Mouse (Mus musculus) kidney, embryonic 14.5 days (tissue): ENCODE data around the gene Ttc12. TPM values are rescaled to one million over a fixed set of nuclear protein-coding genes. Genes with fewer than 3 reads are reported as not detected.

Experiments
- ATAC-seq: fragments of 200-750 bp; cut with Nextera tagmentation; 2 replicates; pipeline ENCODE4 v1.8.0; 2017; ENCODE audit warnings: moderate number of reproducible peaks, mild to moderate bottlenecking, moderate TSS enrichment, moderate library complexity; ENCODE audit not compliant: low FRiP score, low TSS enrichment
- H3K27ac ChIP-seq: fragments of 300-500 bp; sonication (generic); 2 replicates; pipeline ENCODE4 v1.5.1; 2014; ENCODE audit warnings: low read depth, mild to moderate bottlenecking, low read length, moderate library complexity, mixed read lengths
- H3K27me3 ChIP-seq: fragments of 300-500 bp; sonication (generic); 2 replicates; pipeline ENCODE4 v1.6.1; 2014; ENCODE audit warnings: mild to moderate bottlenecking, low read length; ENCODE audit not compliant: control insufficient read depth, insufficient read depth
- H3K36me3 ChIP-seq: fragments of 300-500 bp; sonication (generic); 2 replicates; pipeline ENCODE4 v1.6.1; 2014; ENCODE audit warnings: low read length, mixed read lengths; ENCODE audit not compliant: control insufficient read depth, insufficient read depth
- H3K4me1 ChIP-seq: fragments of 300-500 bp; sonication (generic); 2 replicates; pipeline ENCODE4 v1.6.1; 2014; ENCODE audit warnings: low read length, mixed read lengths; ENCODE audit not compliant: control insufficient read depth, insufficient read depth
- H3K4me2 ChIP-seq: fragments of 300-500 bp; sonication (generic); replicated peaks from 2 replicates; pipeline ENCODE4 v1.6.1; 2014; ENCODE audit warnings: low read depth, mild to moderate bottlenecking, low read length
- H3K4me3 ChIP-seq: fragments of 300-500 bp; sonication (generic); 2 replicates; pipeline ENCODE4 v1.5.1; 2014; ENCODE audit warnings: mild to moderate bottlenecking, low read length
- H3K9ac ChIP-seq: fragments of 300-500 bp; sonication (generic); 2 replicates; pipeline ENCODE4 v1.6.1; 2014; ENCODE audit warnings: low read depth, mild to moderate bottlenecking, low read length, moderate library complexity
- H3K9me3 ChIP-seq: fragments of 300-500 bp; sonication (generic); 2 replicates; pipeline ENCODE4 v1.6.1; 2016; ENCODE audit warnings: low read length; ENCODE audit not compliant: control insufficient read depth
- WGBS: fragments of 180-500 bp; shearing (Covaris S2); extraction: QIAGEN DNeasy Blood & Tissue Kit; methylation state at CpG from one replicate; pipeline ENCODE4 v1.1.7; 2014; 5-methylcytosine and 5-hydroxymethylcytosine counted together
- polyA plus RNA-seq: library from polyadenylated mRNA; unstranded; fragments of >200 nt; fragmentation: Nextera tagmentation; extraction: Ambion mirVana; gene quantifications from 2 replicates; pipeline ENCODE4 v1.2.1, GENCODE M21; 2014

The Ttc12 gene
- polyA plus RNA-seq, 1 experiment from 2014 or later = 2.6 TPM

DNA sequence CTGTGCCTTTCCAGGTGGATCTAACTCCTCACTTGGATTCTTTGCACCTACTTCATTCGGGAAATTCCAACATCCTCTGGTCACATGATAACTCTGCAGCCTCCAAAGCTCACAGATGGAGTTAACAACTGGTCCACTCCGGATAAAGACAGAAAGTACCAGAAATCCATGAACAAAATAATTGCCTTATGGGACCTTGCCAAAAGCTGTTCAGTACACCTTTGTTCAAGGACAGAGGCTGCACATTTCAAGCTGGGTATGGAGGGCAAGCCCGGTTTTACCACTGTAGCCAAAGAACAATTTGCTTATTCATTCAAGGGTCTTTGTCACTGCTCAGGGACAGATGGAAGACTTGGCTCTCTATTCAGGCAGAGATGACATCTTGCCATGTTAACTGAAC lies 43.4 kb downstream of the Ttc12 start:
- Histone ChIP-seq H3K27ac (no peak overlapping the region), H3K36me3 (no peaks in the 10 kb centered on the region), H3K9ac (no peak overlapping the region), H3K4me2 (no peak overlapping the region), H3K4me3 (no peak overlapping the region), H3K27me3 (no peaks in the 10 kb centered on the region), H3K9me3 (no peaks in the 10 kb centered on the region), H3K4me1 (no peaks in the 10 kb centered on the region)
- 80% methylated on average over 3 of the region's 3 CpGs for WGBS
- no peak for ATAC-seq

DNA sequence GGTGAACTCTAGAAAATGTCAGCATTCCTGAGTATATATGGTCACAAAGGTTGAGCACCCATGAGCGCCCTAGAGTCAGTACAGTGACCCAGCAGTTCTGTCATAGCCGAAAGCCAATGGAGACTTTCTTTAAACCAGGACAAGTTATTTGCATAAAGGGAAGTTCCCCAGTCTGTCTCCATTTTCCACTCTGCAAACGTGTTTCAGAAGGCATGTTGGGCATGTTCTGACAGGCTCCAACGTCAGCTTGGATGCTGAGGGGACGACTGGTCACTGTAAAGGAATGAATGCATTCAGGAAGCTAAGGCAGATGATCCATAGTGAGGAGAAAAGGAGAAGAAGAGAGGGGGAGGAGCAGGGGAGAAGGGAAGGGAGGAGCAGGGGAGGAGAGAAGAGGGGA lies 58.5 kb downstream of the Ttc12 start:
- H3K27ac ChIP-seq = no peak overlapping the region
- no peaks in the 10 kb centered on the region for H3K27me3 ChIP-seq
- no peak overlapping the region for H3K9ac ChIP-seq
- H3K4me1 ChIP-seq = no peaks in the 10 kb centered on the region
- H3K9me3 ChIP-seq = no peaks in the 10 kb centered on the region
- no peak overlapping the region for H3K4me2 ChIP-seq
- H3K4me3 ChIP-seq = no peak overlapping the region
- 73% methylated on average over 5 of the region's 5 CpGs for WGBS
- ATAC-seq = no peak
- H3K36me3 ChIP-seq = no peaks in the 10 kb centered on the region

DNA sequence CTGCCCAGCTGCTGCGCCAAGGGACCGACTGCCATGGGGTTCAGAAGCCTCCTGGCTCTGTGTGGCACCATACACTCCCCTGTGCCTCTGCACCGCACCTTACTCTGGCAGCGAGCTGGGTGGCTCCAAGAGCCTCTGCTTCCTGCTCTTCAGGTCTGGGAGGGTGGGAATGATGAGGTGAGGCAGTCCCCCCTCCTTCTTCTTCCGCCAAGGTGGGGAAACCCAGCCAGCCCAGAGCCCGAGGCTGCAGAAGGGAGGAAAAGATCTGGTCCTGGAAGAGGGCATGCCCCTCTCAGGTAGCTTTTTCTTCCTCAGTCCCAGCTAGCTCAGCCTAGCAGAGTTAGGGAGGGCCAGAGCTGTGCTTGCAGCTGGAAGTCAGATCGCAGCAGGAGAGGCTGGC lies 59.1 kb downstream of the Ttc12 start, which contains the start of gene Ankk1:
Gene Ankk1, minus strand, starts transcription at position 101 of the 400 bp plus-strand sequence.
- Histone ChIP-seq H3K4me3 (no peak within 1 kb of the TSS), H3K27me3 (no peaks in the 10 kb centered on the region), H3K4me2 (no peak within 1 kb of the TSS), H3K9me3 (no peaks in the 10 kb centered on the region), H3K4me1 (no peaks in the 10 kb centered on the region), H3K27ac (no peak within 1 kb of the TSS), H3K9ac (no peak within 1 kb of the TSS), H3K36me3 (no peaks in the 10 kb centered on the region)
- no peak for ATAC-seq
- 78% methylated on average over 7 of the region's 7 CpGs for WGBS

DNA sequence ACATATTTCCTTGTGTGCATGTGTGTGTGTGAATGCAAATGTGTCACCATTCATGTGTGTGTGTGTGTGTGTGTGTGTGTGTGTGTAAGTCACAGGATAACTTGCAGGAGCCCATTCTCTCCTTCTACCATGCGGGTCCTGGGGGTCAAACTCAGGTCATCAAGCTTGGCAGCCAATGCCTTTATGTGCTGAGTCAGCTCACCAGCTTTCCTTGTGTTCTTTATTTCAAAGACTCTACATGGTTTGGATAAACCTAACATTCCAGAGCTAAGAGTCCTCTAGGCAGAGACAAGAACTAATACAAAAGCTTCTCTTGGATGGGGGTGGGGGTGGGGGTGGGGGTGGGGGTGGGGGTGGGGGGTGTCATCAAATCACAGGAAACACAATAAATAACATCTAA lies 60.4 kb downstream of the Ttc12 start:
- no peak for ATAC-seq
- no peaks in the 10 kb centered on the region for H3K4me1 ChIP-seq
- WGBS = 70% methylated on average over 1 of the region's 1 CpGs
- no peak overlapping the region for H3K9ac ChIP-seq
- H3K36me3 ChIP-seq = no peaks in the 10 kb centered on the region
- H3K27ac ChIP-seq = no peak overlapping the region
- no peaks in the 10 kb centered on the region for H3K27me3 ChIP-seq
- H3K4me3 ChIP-seq = no peak overlapping the region
- no peaks in the 10 kb centered on the region for H3K9me3 ChIP-seq
- H3K4me2 ChIP-seq = no peak overlapping the region

DNA sequence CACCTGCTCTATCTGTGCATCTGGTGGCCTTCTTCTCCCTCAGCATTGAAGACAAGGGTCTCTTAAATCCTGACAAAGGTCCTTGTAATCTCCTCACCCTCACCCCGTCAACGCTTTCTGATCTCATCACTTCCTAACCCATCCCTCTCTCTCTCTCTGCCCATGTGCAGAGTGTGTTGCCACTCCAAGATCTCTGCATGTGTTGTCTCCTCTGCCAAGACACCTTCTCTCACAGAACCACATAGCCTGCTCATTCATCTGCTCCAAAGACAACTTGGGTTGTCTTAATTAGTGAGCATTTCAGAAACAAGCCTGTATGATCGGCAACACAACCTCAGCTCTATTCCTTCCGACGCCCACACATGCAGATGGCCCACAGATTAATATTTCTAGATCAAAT lies 62.2 kb downstream of the Ttc12 start:
- Histone ChIP-seq H3K4me1 (no peaks in the 10 kb centered on the region), H3K27me3 (no peaks in the 10 kb centered on the region), H3K9me3 (no peaks in the 10 kb centered on the region), H3K36me3 (no peaks in the 10 kb centered on the region), H3K4me3 (no peak overlapping the region), H3K27ac (no peak overlapping the region), H3K4me2 (no peak overlapping the region), H3K9ac (no peak overlapping the region)
- ATAC-seq = no peak
- 85% methylated on average over 5 of the region's 5 CpGs for WGBS

DNA sequence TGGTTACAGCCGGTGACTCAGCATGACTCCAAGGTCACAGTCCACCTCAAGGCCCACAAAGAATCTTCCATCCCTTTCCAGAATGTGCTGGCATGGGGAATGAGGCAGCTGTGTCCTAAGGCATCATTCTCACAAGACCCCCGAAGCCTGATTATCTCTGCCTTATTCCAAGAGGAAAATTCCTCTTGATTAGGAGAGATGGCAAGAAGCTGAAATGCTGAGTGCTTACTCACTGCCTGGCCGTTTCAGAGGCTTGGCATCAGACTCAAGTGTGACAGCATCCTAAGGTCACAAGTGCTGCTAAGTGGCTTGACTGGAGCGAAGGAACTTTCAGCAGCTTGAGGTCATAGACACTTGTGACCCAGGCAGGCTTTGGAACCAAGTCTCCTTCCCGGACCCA lies 75.4 kb downstream of the Ttc12 start:
- WGBS = 78% methylated on average over 5 of the region's 5 CpGs
- no peak overlapping the region for H3K27ac ChIP-seq
- no peaks in the 10 kb centered on the region for H3K27me3 ChIP-seq
- no peak overlapping the region for H3K9ac ChIP-seq
- H3K4me2 ChIP-seq = no peak overlapping the region
- no peaks in the 10 kb centered on the region for H3K36me3 ChIP-seq
- H3K9me3 ChIP-seq = no peaks in the 10 kb centered on the region
- H3K4me1 ChIP-seq = no peaks in the 10 kb centered on the region
- H3K4me3 ChIP-seq = no peak overlapping the region
- no peak for ATAC-seq

DNA sequence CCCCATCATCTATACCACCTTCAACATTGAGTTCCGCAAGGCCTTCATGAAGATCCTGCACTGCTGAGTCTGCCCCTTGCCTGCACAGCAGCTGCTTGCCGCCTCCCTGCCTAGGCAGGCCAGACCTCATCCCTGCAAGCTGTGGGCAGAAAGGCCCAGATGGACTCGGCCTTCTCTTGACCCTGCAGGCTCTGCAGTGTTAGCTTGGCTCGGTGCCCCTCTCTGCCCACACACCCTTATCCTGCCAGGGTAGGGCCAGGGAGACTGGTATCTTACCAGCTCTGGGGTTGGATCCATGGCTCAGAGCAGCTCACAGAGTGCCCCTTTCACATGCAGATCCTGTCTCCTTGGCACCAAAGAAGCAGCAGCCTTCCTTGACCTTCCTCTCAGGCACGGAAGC lies 79.0 kb downstream of the Ttc12 start:
- no peaks in the 10 kb centered on the region for H3K36me3 ChIP-seq
- H3K9ac ChIP-seq = no peak overlapping the region
- H3K27me3 ChIP-seq = no peaks in the 10 kb centered on the region
- 89% methylated on average over 5 of the region's 5 CpGs for WGBS
- no peak overlapping the region for H3K4me2 ChIP-seq
- no peaks in the 10 kb centered on the region for H3K4me1 ChIP-seq
- H3K27ac ChIP-seq = no peak overlapping the region
- H3K4me3 ChIP-seq = no peak overlapping the region
- H3K9me3 ChIP-seq = no peaks in the 10 kb centered on the region
- ATAC-seq = no peak

DNA sequence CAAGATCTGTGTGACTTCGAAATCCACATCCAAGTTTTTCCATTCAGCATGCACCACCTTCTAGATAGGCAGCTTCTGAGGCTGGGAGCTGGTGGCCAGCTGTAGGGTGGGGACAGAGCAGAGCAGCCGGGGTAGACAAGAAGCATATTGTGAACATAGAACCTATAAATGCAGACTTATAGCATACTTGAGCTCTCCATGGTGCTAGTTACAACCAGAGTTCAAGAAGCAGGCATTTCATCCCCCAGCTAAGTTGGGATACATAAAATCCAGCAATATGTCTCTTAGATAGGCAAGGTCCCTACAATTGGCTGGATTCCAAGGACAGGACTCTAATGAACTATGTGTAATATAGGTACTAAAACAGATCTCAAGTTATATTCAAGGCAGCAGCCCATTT lies 82.3 kb downstream of the Ttc12 start:
- 59% methylated on average over 2 of the region's 2 CpGs for WGBS
- H3K4me2 ChIP-seq = no peak overlapping the region
- no peaks in the 10 kb centered on the region for H3K27me3 ChIP-seq
- no peak for ATAC-seq
- no peaks in the 10 kb centered on the region for H3K9me3 ChIP-seq
- no peaks in the 10 kb centered on the region for H3K4me1 ChIP-seq
- H3K27ac ChIP-seq = no peak overlapping the region
- no peaks in the 10 kb centered on the region for H3K36me3 ChIP-seq
- no peak overlapping the region for H3K4me3 ChIP-seq
- H3K9ac ChIP-seq = no peak overlapping the region

DNA sequence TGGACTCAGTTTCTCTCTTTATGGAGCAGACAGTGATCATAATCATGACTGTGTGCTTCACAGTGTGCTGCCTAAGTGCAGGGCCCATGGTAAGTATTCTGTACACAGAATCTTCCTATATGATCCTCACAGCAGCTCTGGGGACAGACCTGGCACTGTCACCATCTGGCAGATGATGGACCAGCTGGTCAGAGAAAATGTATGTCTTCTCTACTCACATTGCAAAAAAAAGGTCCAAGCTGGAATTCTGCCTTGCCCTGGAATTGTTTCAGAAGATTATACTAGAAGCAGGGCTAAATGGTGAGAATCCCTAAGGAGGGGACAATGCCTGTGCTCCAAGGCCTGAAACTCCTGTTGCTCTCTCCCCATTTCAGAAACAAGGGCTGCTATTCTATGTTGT lies 90.0 kb downstream of the Ttc12 start:
- Histone ChIP-seq H3K4me1 (no peaks in the 10 kb centered on the region), H3K27ac (no peak overlapping the region), H3K36me3 (no peaks in the 10 kb centered on the region), H3K4me2 (no peak overlapping the region), H3K9me3 (no peaks in the 10 kb centered on the region), H3K27me3 (no peaks in the 10 kb centered on the region), H3K9ac (no peak overlapping the region), H3K4me3 (no peak overlapping the region)
- ATAC-seq = no peak

DNA sequence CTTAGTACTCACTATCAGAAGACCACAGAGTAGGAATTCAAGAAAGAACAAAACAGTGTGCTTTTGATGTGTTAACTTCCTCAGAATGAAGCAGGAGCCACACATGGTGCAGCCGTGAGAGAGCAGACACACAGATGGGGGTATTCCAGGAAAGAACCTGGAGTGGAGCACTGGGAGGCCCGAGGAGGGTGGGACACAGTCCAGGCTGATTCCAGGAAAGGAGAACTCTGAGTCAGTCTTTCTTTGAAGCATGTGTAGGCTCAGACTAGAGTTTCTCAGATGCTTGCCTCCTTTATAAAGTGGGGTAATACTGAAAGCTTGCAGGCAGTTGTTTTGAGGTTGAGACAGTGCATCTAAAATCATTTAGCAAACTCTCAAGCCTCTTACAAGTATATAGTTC lies 93.8 kb downstream of the Ttc12 start:
- no peaks in the 10 kb centered on the region for H3K27me3 ChIP-seq
- H3K4me1 ChIP-seq = no peaks in the 10 kb centered on the region
- H3K36me3 ChIP-seq = no peaks in the 10 kb centered on the region
- WGBS = 61% methylated on average over 2 of the region's 2 CpGs
- no peak overlapping the region for H3K27ac ChIP-seq
- no peak overlapping the region for H3K9ac ChIP-seq
- no peaks in the 10 kb centered on the region for H3K9me3 ChIP-seq
- no peak overlapping the region for H3K4me3 ChIP-seq
- no peak overlapping the region for H3K4me2 ChIP-seq
- ATAC-seq = no peak
